Mouse (Mus musculus) stomach, embryonic 15.5 days (tissue): ENCODE measurements around the gene Mex3d. TPM values are rescaled to one million over a fixed set of nuclear protein-coding genes. Genes with fewer than 3 reads are reported as not detected.

Source experiments
- ATAC-seq: fragments of 200-750 bp; cut with Nextera tagmentation; 2 replicates; pipeline ENCODE4 v1.8.0; 2017; ENCODE audit warnings: low read depth, moderate number of reproducible peaks, moderate TSS enrichment; ENCODE audit not compliant: insufficient read depth, low FRiP score
- H3K27ac ChIP-seq: fragments of 300-500 bp; sonication (generic); 2 replicates; pipeline ENCODE4 v1.5.1; 2015; ENCODE audit warnings: mild to moderate bottlenecking, inconsistent platforms
- H3K27me3 ChIP-seq: fragments of 300-500 bp; sonication (generic); replicated peaks from 2 replicates; pipeline ENCODE4 v1.6.1; 2015; ENCODE audit warnings: inconsistent platforms
- H3K36me3 ChIP-seq: fragments of 300-500 bp; sonication (generic); 2 replicates; pipeline ENCODE4 v1.6.1; 2015; ENCODE audit warnings: inconsistent platforms
- H3K4me1 ChIP-seq: fragments of 300-500 bp; sonication (generic); 2 replicates; pipeline ENCODE4 v1.6.1; 2015; ENCODE audit warnings: inconsistent platforms
- H3K4me2 ChIP-seq: fragments of 300-500 bp; sonication (generic); 2 replicates; pipeline ENCODE4 v1.6.1; 2015; ENCODE audit warnings: mild to moderate bottlenecking, inconsistent platforms
- H3K4me3 ChIP-seq: fragments of 300-500 bp; sonication (generic); replicated peaks from 2 replicates; pipeline ENCODE4 v1.5.1; 2015; ENCODE audit warnings: inconsistent platforms
- H3K9ac ChIP-seq: fragments of 300-500 bp; sonication (generic); 2 replicates; pipeline ENCODE4 v1.6.1; 2015; ENCODE audit warnings: inconsistent platforms
- H3K9me3 ChIP-seq: fragments of 300-500 bp; sonication (generic); 2 replicates; pipeline ENCODE4 v1.6.1; 2016; ENCODE audit warnings: inconsistent platforms
- WGBS: fragments of 180-500 bp; shearing (Covaris S2); methylation state at CpG from one replicate; pipeline ENCODE4 v1.1.7; 2015; 5-methylcytosine and 5-hydroxymethylcytosine counted together
- polyA plus RNA-seq: library from polyadenylated mRNA; unstranded; fragments of >200 nt; fragmentation: Nextera tagmentation; extraction: Ambion mirVana; gene quantifications from 2 replicates; pipeline ENCODE4 v1.2.1, GENCODE M21; 2015

Gene Mex3d
- 7.8 and 8.7 TPM in 2 replicates for polyA plus RNA-seq

GRCm38 (mm10) chr10:80387522-80387959, at the start of gene Mex3d:
Mex3d (minus strand) TSS chr10:80387659.
- Histone ChIP-seq H3K4me2 (peak within 1 kb of the TSS; percentile 88), H3K36me3 (peaks cover 15% of the 10 kb centered on the region)
- 0% methylated on average over 12 of the region's 61 CpGs for WGBS

GRCm38 (mm10) chr10:80436276-80436675, 48.8 kb upstream of the Mex3d start:
- WGBS, result 13% methylated on average over 9 of the region's 9 CpGs
- peaks cover 25% of the 10 kb centered on the region for H3K4me1 ChIP-seq
- H3K9ac ChIP-seq, result no peak overlapping the region
- H3K4me2 ChIP-seq, result peak overlapping the region; percentile 3
- H3K9me3 ChIP-seq, result no peaks in the 10 kb centered on the region
- H3K27ac ChIP-seq, result peak overlapping the region; percentile 93
- H3K27me3 ChIP-seq, result no peaks in the 10 kb centered on the region
- ATAC-seq, result no peak
- no peak overlapping the region for H3K4me3 ChIP-seq
- no peaks in the 10 kb centered on the region for H3K36me3 ChIP-seq

More at GRCm38 (mm10) chr10:80387522-80387959, at the start of gene Mex3d:
- peaks cover 35% of the 10 kb centered on the region for H3K4me1 ChIP-seq
- ATAC-seq, result peak; percentile 43
- H3K9me3 ChIP-seq, result no peaks in the 10 kb centered on the region
- H3K27me3 ChIP-seq, result no peaks in the 10 kb centered on the region
- peak within 1 kb of the TSS; percentile 77 for H3K27ac ChIP-seq
- H3K4me3 ChIP-seq, result peak within 1 kb of the TSS; percentile 87
- H3K9ac ChIP-seq, result peak within 1 kb of the TSS; percentile 91

GRCm38 (mm10) chr10:80435764-80436163, 48.3 kb upstream of the Mex3d start:
- Histone ChIP-seq H3K4me3 (no peak overlapping the region), H3K4me2 (peak overlapping the region; percentile 3), H3K27ac (peak overlapping the region; percentile 93), H3K9ac (no peak overlapping the region), H3K9me3 (no peaks in the 10 kb centered on the region), H3K4me1 (peaks cover 30% of the 10 kb centered on the region), H3K27me3 (no peaks in the 10 kb centered on the region), H3K36me3 (no peaks in the 10 kb centered on the region)
- ATAC-seq, result peak; percentile 34
- 34% methylated on average over 7 of the region's 7 CpGs for WGBS

DNA sequence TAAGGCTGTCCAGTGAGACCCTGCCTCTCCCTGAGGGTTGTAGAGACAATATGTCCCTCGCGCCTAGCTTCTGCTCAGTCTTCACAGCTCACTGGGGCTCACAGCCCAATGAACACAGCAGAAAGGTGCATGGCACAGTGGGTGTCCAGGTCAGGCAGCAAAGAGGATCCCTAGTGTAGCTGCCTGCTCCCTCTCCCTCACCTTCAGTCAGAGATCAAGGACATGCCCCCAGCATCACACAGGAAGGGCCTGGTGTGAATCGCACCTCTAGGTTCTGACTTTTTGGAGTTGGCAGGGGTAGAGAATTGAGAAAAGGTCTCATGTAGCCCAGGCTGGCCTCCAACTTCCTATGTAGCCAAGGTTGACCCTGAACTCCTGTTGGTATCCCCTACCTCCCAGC, 47.4 kb upstream of the Mex3d start:
- 81% methylated on average over 3 of the region's 3 CpGs for WGBS
- H3K27ac ChIP-seq, result peak overlapping the region; percentile 93; the same call in 1 of the 2 replicates

GRCm38 (mm10) chr10:80434233-80434592, 46.8 kb upstream of the Mex3d start:
- ATAC-seq, result no peak
- peak overlapping the region; percentile 34 for H3K4me2 ChIP-seq
- 13% methylated on average over 8 of the region's 8 CpGs for WGBS
- no peaks in the 10 kb centered on the region for H3K27me3 ChIP-seq
- peaks cover 6% of the 10 kb centered on the region; the same call in 1 of the 2 replicates for H3K36me3 ChIP-seq
- H3K9ac ChIP-seq, result no peak overlapping the region
- H3K4me1 ChIP-seq, result peaks cover 33% of the 10 kb centered on the region
- H3K27ac ChIP-seq, result peak overlapping the region; percentile 93
- peak overlapping the region; percentile 98 for H3K4me3 ChIP-seq
- H3K9me3 ChIP-seq, result no peaks in the 10 kb centered on the region

More for the DNA sequence above, 47.4 kb upstream of the Mex3d start:
- no peaks in the 10 kb centered on the region for H3K27me3 ChIP-seq
- no peak overlapping the region for H3K4me3 ChIP-seq
- H3K9me3 ChIP-seq, result no peaks in the 10 kb centered on the region
- ATAC-seq, result no peak
- peaks cover 30% of the 10 kb centered on the region for H3K4me1 ChIP-seq
- peaks cover under 1% of the 10 kb centered on the region; the same call in 1 of the 2 replicates for H3K36me3 ChIP-seq
- no peak overlapping the region for H3K9ac ChIP-seq
- 0 out of 2 replicates have a peak overlapping the region, but pooled peaks have one; percentile 34 for H3K4me2 ChIP-seq

DNA sequence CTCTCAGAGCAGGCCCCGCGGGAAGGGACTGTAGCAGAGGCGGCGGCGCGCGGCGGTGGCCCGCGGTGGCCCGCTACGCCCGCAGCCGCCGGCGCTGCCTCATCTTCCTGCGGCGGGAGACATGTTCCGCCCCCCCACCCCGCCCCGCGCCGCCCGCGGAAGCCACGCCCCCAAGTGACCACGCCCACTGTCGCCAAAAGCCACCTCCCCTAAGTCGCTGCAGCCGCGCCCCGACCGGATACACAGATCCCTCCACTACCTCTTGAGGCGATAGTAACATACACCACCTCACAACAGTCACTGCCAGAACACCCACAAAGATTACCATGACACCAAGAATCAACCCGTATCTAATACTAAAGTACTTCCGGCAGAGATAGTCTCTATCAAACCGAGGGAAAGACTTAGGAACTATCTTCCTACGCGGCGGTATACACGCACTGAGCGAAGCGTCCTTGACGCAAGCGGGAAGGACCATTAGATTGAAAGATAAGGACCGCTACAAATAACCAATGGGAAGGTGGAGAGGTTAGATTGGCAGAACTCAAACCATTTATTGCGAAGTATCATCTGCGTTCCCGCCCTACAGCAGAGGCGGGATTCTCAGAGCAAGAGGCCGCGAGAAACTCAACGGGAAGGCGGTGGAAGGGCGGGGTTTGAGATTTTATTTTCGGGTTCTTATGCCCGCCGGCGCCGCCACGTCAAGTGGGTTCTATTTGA, 46.2 kb upstream of the Mex3d start, which contains the start of gene Tcf3:
Tcf3 (minus strand) TSS at position 135 of the 720 bp plus-strand sequence.
- Histone ChIP-seq H3K4me1 (peaks cover 33% of the 10 kb centered on the region), H3K27me3 (no peaks in the 10 kb centered on the region), H3K36me3 (peaks cover 11% of the 10 kb centered on the region; the same call in 1 of the 2 replicates), H3K9ac (peak within 1 kb of the TSS; percentile 99), H3K4me2 (peak within 1 kb of the TSS; percentile 83), H3K27ac (peak within 1 kb of the TSS; percentile 93), H3K4me3 (peak within 1 kb of the TSS; percentile 98), H3K9me3 (no peaks in the 10 kb centered on the region)
- ATAC-seq, result peak; percentile 91
- under 1% methylated on average over 48 of the region's 61 CpGs for WGBS

DNA sequence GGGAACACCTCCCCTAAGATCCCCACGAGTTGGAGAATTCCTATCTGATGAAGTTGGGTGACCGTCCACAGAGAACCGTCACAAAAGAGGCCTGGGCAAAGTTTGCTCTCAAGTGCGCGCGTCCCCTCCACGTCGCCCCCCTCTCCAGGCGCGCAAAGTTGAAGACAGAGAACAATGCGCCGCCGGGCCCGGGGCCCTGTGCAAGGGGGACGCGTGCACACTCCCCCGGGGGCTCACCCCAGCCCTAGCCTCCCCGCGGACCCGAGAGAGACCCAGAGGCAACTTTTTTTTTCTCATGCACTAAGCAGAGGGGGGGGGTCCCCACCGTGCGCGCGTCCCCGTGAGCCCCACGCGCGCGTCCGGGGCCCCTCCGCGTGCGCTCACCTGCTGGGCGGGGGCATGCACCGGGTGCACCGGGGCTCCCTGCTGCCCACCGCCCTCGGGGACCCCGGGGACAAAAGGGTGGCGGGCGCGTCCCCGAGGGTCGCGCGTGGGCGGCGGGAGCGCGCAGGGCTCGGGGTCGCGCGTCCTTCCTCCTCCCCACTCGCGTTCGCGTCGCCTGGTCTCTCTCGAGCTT, 45.6 kb upstream of the Mex3d start:
- peak overlapping the region; percentile 98 for H3K4me3 ChIP-seq
- H3K4me1 ChIP-seq, result peaks cover 33% of the 10 kb centered on the region
- H3K36me3 ChIP-seq, result peaks cover 17% of the 10 kb centered on the region
- no peaks in the 10 kb centered on the region for H3K9me3 ChIP-seq
- peak overlapping the region; percentile 99 for H3K9ac ChIP-seq
- H3K27ac ChIP-seq, result peak overlapping the region; percentile 93
- WGBS, result under 1% methylated on average over 58 of the region's 60 CpGs
- ATAC-seq, result no peak
- H3K27me3 ChIP-seq, result no peaks in the 10 kb centered on the region
- peak overlapping the region; percentile 83 for H3K4me2 ChIP-seq

GRCm38 (mm10) chr10:80432387-80432785, 44.9 kb upstream of the Mex3d start:
- H3K9me3 ChIP-seq, result no peaks in the 10 kb centered on the region
- H3K4me1 ChIP-seq, result peaks cover 33% of the 10 kb centered on the region
- peak overlapping the region; percentile 98 for H3K4me3 ChIP-seq
- H3K36me3 ChIP-seq, result peaks cover 23% of the 10 kb centered on the region
- WGBS, result 5% methylated on average over 4 of the region's 4 CpGs
- peak overlapping the region; percentile 83 for H3K4me2 ChIP-seq
- no peak for ATAC-seq
- no peaks in the 10 kb centered on the region for H3K27me3 ChIP-seq
- H3K9ac ChIP-seq, result peak overlapping the region; percentile 99
- H3K27ac ChIP-seq, result peak overlapping the region; percentile 93

GRCm38 (mm10) chr10:80431570-80432386, 44.3 kb upstream of the Mex3d start:
- H3K27ac ChIP-seq, result peak overlapping the region; percentile 93
- WGBS, result 16% methylated on average over 16 of the region's 16 CpGs
- peaks cover 29% of the 10 kb centered on the region for H3K36me3 ChIP-seq
- peak overlapping the region; percentile 98 for H3K4me3 ChIP-seq
- peak overlapping the region; percentile 99 for H3K9ac ChIP-seq
- H3K9me3 ChIP-seq, result no peaks in the 10 kb centered on the region
- ATAC-seq, result no peak
- no peaks in the 10 kb centered on the region for H3K27me3 ChIP-seq
- peaks cover 33% of the 10 kb centered on the region for H3K4me1 ChIP-seq
- peak overlapping the region; percentile 83 for H3K4me2 ChIP-seq

GRCm38 (mm10) chr10:80430375-80430980, 43.0 kb upstream of the Mex3d start:
- H3K27ac ChIP-seq, result no peak overlapping the region
- no peak for ATAC-seq
- H3K4me2 ChIP-seq, result no peak overlapping the region
- H3K27me3 ChIP-seq, result no peaks in the 10 kb centered on the region
- WGBS, result 70% methylated on average over 7 of the region's 8 CpGs
- peaks cover 42% of the 10 kb centered on the region for H3K36me3 ChIP-seq
- H3K4me3 ChIP-seq, result no peak overlapping the region
- peaks cover 25% of the 10 kb centered on the region for H3K4me1 ChIP-seq
- no peaks in the 10 kb centered on the region for H3K9me3 ChIP-seq
- no peak overlapping the region for H3K9ac ChIP-seq

- H3K9me3 ChIP-seq, result no peaks in the 10 kb centered on the region
- peaks cover 49% of the 10 kb centered on the region for H3K36me3 ChIP-seq
- WGBS, result 86% methylated on average over 8 of the region's 8 CpGs
These were observed 42.3 kb upstream of the Mex3d start for GRCm38 (mm10) chr10:80429800-80430199.

More at GRCm38 (mm10) chr10:80429800-80430199, 42.3 kb upstream of the Mex3d start:
- Histone ChIP-seq H3K4me2 (no peak overlapping the region), H3K27ac (no peak overlapping the region), H3K4me1 (peaks cover 19% of the 10 kb centered on the region), H3K27me3 (no peaks in the 10 kb centered on the region), H3K9ac (no peak overlapping the region), H3K4me3 (no peak overlapping the region)
- no peak for ATAC-seq
